Mouse (Mus musculus) midbrain, embryonic 10.5 days (tissue): ENCODE measurements at regions not wholly inside any gene's neighbourhood (a gene's known extent, or its start where the extent isn't known, plus 50 kb on each side); places are given as distances from the start of the nearest gene placed in this dataset.
A peak's percentile ranks its signal among the peaks of the same experiment; 100 is the strongest.

Experiments used
- DNase-seq: peaks from one replicate; pipeline ENCODE4 v3.0.0-alpha.2; 2017; ENCODE audit warnings: low spot score
- H3K27ac ChIP-seq: fragments of 300-500 bp; sonication (generic); replicated peaks from 2 replicates; pipeline ENCODE4 v1.5.1; 2016; ENCODE audit warnings: mild to moderate bottlenecking
- H3K27me3 ChIP-seq: fragments of 300-500 bp; sonication (generic); 2 replicates; pipeline ENCODE4 v1.6.1; 2016; ENCODE audit warnings: low read depth, mild to moderate bottlenecking; ENCODE audit not compliant: poor library complexity, severe bottlenecking
- H3K36me3 ChIP-seq: fragments of 300-500 bp; sonication (generic); 2 replicates; pipeline ENCODE4 v1.6.1; 2016; ENCODE audit warnings: mild to moderate bottlenecking, moderate library complexity
- H3K4me1 ChIP-seq: fragments of 300-500 bp; sonication (generic); 2 replicates; pipeline ENCODE4 v1.6.1; 2016
- H3K4me3 ChIP-seq: fragments of 300-500 bp; sonication (generic); 2 replicates; pipeline ENCODE4 v1.5.1; 2016; ENCODE audit warnings: mild to moderate bottlenecking, moderate library complexity
- H3K9me3 ChIP-seq: fragments of 300-500 bp; sonication (generic); replicated peaks from 2 replicates; pipeline ENCODE4 v1.6.1; 2016; ENCODE audit warnings: mild to moderate bottlenecking
- WGBS: fragments of 180-500 bp; shearing (Covaris S2); methylation state at CpG from one replicate; pipeline ENCODE4 v1.1.7; 2016; 5-methylcytosine and 5-hydroxymethylcytosine counted together

- Histone ChIP-seq H3K36me3 (no peaks in the 10 kb centered on the region), H3K4me3 (no peak overlapping the region), H3K27me3 (no peaks in the 10 kb centered on the region), H3K27ac (no peak overlapping the region), H3K4me1 (no peaks in the 10 kb centered on the region), H3K9me3 (no peaks in the 10 kb centered on the region)
- DNase-seq: no peak
- WGBS: 78% methylated on average over 6 of the region's 6 CpGs
Observed at GRCm38 (mm10) chr10:105704472-105705235, 130.4 kb upstream of the Tmtc2 start.

- Histone ChIP-seq H3K27me3 (no peaks in the 10 kb centered on the region), H3K36me3 (no peaks in the 10 kb centered on the region), H3K9me3 (no peaks in the 10 kb centered on the region), H3K4me3 (no peak overlapping the region), H3K4me1 (peaks cover 17% of the 10 kb centered on the region), H3K27ac (no peak overlapping the region)
- no peak for DNase-seq
- 59% methylated on average over 4 of the region's 4 CpGs for WGBS
Observed at GRCm38 (mm10) chr10:105693131-105693530, 118.9 kb upstream of the Tmtc2 start.

- DNase-seq: no peak
- Histone ChIP-seq H3K4me3 (no peak overlapping the region), H3K27ac (no peak overlapping the region), H3K9me3 (0 out of 2 replicates have a peak, but pooled peaks cover 6% of the 10 kb centered on the region), H3K4me1 (peaks cover 17% of the 10 kb centered on the region), H3K27me3 (no peaks in the 10 kb centered on the region), H3K36me3 (no peaks in the 10 kb centered on the region)
- WGBS: 69% methylated on average over 9 of the region's 9 CpGs
Observed at GRCm38 (mm10) chr10:105689388-105689787, 115.1 kb upstream of the Tmtc2 start.

- Histone ChIP-seq H3K4me1 (peaks cover 17% of the 10 kb centered on the region), H3K9me3 (0 out of 2 replicates have a peak, but pooled peaks cover 6% of the 10 kb centered on the region), H3K27ac (no peak overlapping the region), H3K4me3 (no peak overlapping the region), H3K27me3 (no peaks in the 10 kb centered on the region), H3K36me3 (no peaks in the 10 kb centered on the region)
- DNase-seq: no peak
- WGBS: 90% methylated on average over 9 of the region's 9 CpGs
Observed at GRCm38 (mm10) chr10:105688879-105689278, 114.6 kb upstream of the Tmtc2 start.

GRCm38 (mm10) chr10:105686876-105687275, 112.6 kb upstream of the Tmtc2 start:
- Histone ChIP-seq H3K27ac (no peak overlapping the region), H3K4me1 (peaks cover 13% of the 10 kb centered on the region), H3K36me3 (no peaks in the 10 kb centered on the region), H3K27me3 (no peaks in the 10 kb centered on the region), H3K9me3 (0 out of 2 replicates have a peak, but pooled peaks cover 6% of the 10 kb centered on the region), H3K4me3 (no peak overlapping the region)
- DNase-seq: no peak
- WGBS: 93% methylated on average over 5 of the region's 5 CpGs

- DNase-seq: no peak
- no peaks in the 10 kb centered on the region for H3K36me3 ChIP-seq
- no peaks in the 10 kb centered on the region for H3K27me3 ChIP-seq
- no peaks in the 10 kb centered on the region for H3K4me1 ChIP-seq
- H3K27ac ChIP-seq: no peak overlapping the region
- no peaks in the 10 kb centered on the region for H3K9me3 ChIP-seq
- 88% methylated on average over 6 of the region's 6 CpGs for WGBS
- no peak overlapping the region for H3K4me3 ChIP-seq
Observed at GRCm38 (mm10) chr10:105679598-105679997, 105.3 kb upstream of the Tmtc2 start.

GRCm38 (mm10) chr10:105666959-105667358, 92.7 kb upstream of the Tmtc2 start:
- H3K9me3 ChIP-seq: no peaks in the 10 kb centered on the region
- no peak for DNase-seq
- H3K27ac ChIP-seq: no peak overlapping the region
- 86% methylated on average over 2 of the region's 2 CpGs for WGBS
- H3K4me3 ChIP-seq: no peak overlapping the region
- no peaks in the 10 kb centered on the region for H3K27me3 ChIP-seq
- no peaks in the 10 kb centered on the region for H3K4me1 ChIP-seq
- H3K36me3 ChIP-seq: no peaks in the 10 kb centered on the region

- Histone ChIP-seq H3K27ac (no peak overlapping the region), H3K9me3 (no peaks in the 10 kb centered on the region), H3K4me1 (no peaks in the 10 kb centered on the region), H3K27me3 (no peaks in the 10 kb centered on the region), H3K36me3 (no peaks in the 10 kb centered on the region), H3K4me3 (no peak overlapping the region)
- WGBS: 90% methylated on average over 7 of the region's 7 CpGs
- DNase-seq: no peak
Observed at GRCm38 (mm10) chr10:105660761-105661160, 86.5 kb upstream of the Tmtc2 start.

- H3K36me3 ChIP-seq: no peaks in the 10 kb centered on the region
- H3K9me3 ChIP-seq: no peaks in the 10 kb centered on the region
- no peaks in the 10 kb centered on the region for H3K4me1 ChIP-seq
- DNase-seq: no peak
- no peak overlapping the region for H3K27ac ChIP-seq
- WGBS: 94% methylated on average over 2 of the region's 2 CpGs
- no peaks in the 10 kb centered on the region for H3K27me3 ChIP-seq
- no peak overlapping the region for H3K4me3 ChIP-seq
Observed at GRCm38 (mm10) chr10:105656788-105657187, 82.5 kb upstream of the Tmtc2 start.

GRCm38 (mm10) chr10:105652475-105652874, 78.2 kb upstream of the Tmtc2 start:
- 90% methylated on average over 2 of the region's 2 CpGs for WGBS

GRCm38 (mm10) chr10:105639011-105639451, 64.8 kb upstream of the Tmtc2 start:
- no peaks in the 10 kb centered on the region for H3K27me3 ChIP-seq
- H3K4me1 ChIP-seq: no peaks in the 10 kb centered on the region
- no peaks in the 10 kb centered on the region for H3K36me3 ChIP-seq
- H3K27ac ChIP-seq: 0 out of 2 replicates have a peak overlapping the region, but pooled peaks have one; percentile 23
- 73% methylated on average over 9 of the region's 9 CpGs for WGBS
- peak; percentile 24 for DNase-seq
- H3K9me3 ChIP-seq: no peaks in the 10 kb centered on the region
- no peak overlapping the region for H3K4me3 ChIP-seq

More at GRCm38 (mm10) chr10:105652475-105652874, 78.2 kb upstream of the Tmtc2 start:
- no peak for DNase-seq
- no peak overlapping the region for H3K27ac ChIP-seq
- H3K4me3 ChIP-seq: no peak overlapping the region
- no peaks in the 10 kb centered on the region for H3K36me3 ChIP-seq
- H3K27me3 ChIP-seq: no peaks in the 10 kb centered on the region
- no peaks in the 10 kb centered on the region for H3K9me3 ChIP-seq
- no peaks in the 10 kb centered on the region for H3K4me1 ChIP-seq

- DNase-seq: no peak
- Histone ChIP-seq H3K9me3 (no peaks in the 10 kb centered on the region), H3K4me3 (no peak overlapping the region), H3K4me1 (no peaks in the 10 kb centered on the region), H3K27ac (peak overlapping the region; percentile 35; the same call in 1 of the 2 replicates), H3K27me3 (no peaks in the 10 kb centered on the region), H3K36me3 (no peaks in the 10 kb centered on the region)
- 87% methylated on average over 10 of the region's 10 CpGs for WGBS
Observed at GRCm38 (mm10) chr10:105638500-105638899, 64.2 kb upstream of the Tmtc2 start.

GRCm38 (mm10) chr10:105626842-105627241, 52.6 kb upstream of the Tmtc2 start:
- WGBS: 86% methylated on average over 3 of the region's 3 CpGs
- no peaks in the 10 kb centered on the region for H3K9me3 ChIP-seq
- H3K27me3 ChIP-seq: no peaks in the 10 kb centered on the region
- no peak overlapping the region for H3K27ac ChIP-seq
- H3K36me3 ChIP-seq: no peaks in the 10 kb centered on the region
- no peak for DNase-seq
- H3K4me3 ChIP-seq: no peak overlapping the region
- peaks cover 28% of the 10 kb centered on the region for H3K4me1 ChIP-seq
